Mouse (Mus musculus) v-Abl transformed pro-B cells (cell line): ENCODE results near the gene Noxred1.
"Not testable (repeated sequence)": the region's sequence is repeated elsewhere in the genome, so short reads cannot be mapped to it uniquely, and the experiment has no call there.

ENCODE experiments used
- in situ Hi-C, 2 experiments: fragments of 400-800 bp; cut with MboI; formaldehyde crosslinking; loops; one replicate each; pipeline ENCODE4 v1.15.1; 2025; ENCODE audit not compliant: unreplicated experiment in 2 of 2

Gene Noxred1

GRCm38 (mm10) chr12:87236882-87237483 lies 1.5 kb downstream of the Noxred1 start:
- in situ Hi-C loops, result no loop called here

GRCm38 (mm10) chr12:87230379-87230895 lies 8.1 kb downstream of the Noxred1 start:
- in situ Hi-C loops, result no loop called here

- in situ Hi-C loops, result no loop called here
Observed at GRCm38 (mm10) chr12:87229633-87230032, 8.9 kb downstream of the Noxred1 start.

GRCm38 (mm10) chr12:87226801-87227200 lies 11.7 kb downstream of the Noxred1 start:
- in situ Hi-C loops, result no loop called here

- in situ Hi-C loops, result no loop called here
Observed at GRCm38 (mm10) chr12:87224950-87225349, 13.6 kb downstream of the Noxred1 start.

GRCm38 (mm10) chr12:87219362-87219761 lies 19.2 kb downstream of the Noxred1 start:
- in situ Hi-C loops, result no loop called here

GRCm38 (mm10) chr12:87217596-87217995 lies 20.9 kb downstream of the Noxred1 start:
- in situ Hi-C loops, result no loop called here

- in situ Hi-C loops, result no loop called here
Observed at GRCm38 (mm10) chr12:87216053-87216452, 22.5 kb downstream of the Noxred1 start.

GRCm38 (mm10) chr12:87212844-87213606 lies 25.5 kb downstream of the Noxred1 start:
- in situ Hi-C loops, result no loop called here

- in situ Hi-C loops, result not testable (repeated sequence)
Observed at GRCm38 (mm10) chr12:87205789-87206188, 32.7 kb downstream of the Noxred1 start.

GRCm38 (mm10) chr12:87201694-87202093 lies 36.8 kb downstream of the Noxred1 start:
- in situ Hi-C loops, result no loop called here

GRCm38 (mm10) chr12:87199973-87200586 lies 38.5 kb downstream of the Noxred1 start, which contains the start of gene Tmed8:
Tmed8 (minus strand) TSS chr12:87200454.
- in situ Hi-C loops, result no loop called here

- in situ Hi-C loops, result no loop called here
Observed at GRCm38 (mm10) chr12:87199206-87199972, 39.1 kb downstream of the Noxred1 start, which contains the start of gene Samd15. Samd15 (plus strand) TSS chr12:87199723.

GRCm38 (mm10) chr12:87198792-87199191 lies 39.7 kb downstream of the Noxred1 start:
- in situ Hi-C loops, result no loop called here

- in situ Hi-C loops, result no loop called here
Observed at GRCm38 (mm10) chr12:87196310-87196709, 42.2 kb downstream of the Noxred1 start.

- in situ Hi-C loops, result no loop called here
Observed at GRCm38 (mm10) chr12:87195069-87195468, 43.5 kb downstream of the Noxred1 start.

- in situ Hi-C loops, result no loop called here
Observed at GRCm38 (mm10) chr12:87193008-87193407, 45.5 kb downstream of the Noxred1 start.

- in situ Hi-C loops, result no loop called here
Observed at GRCm38 (mm10) chr12:87177631-87178030, 60.9 kb downstream of the Noxred1 start.

GRCm38 (mm10) chr12:87175194-87175946 lies 63.2 kb downstream of the Noxred1 start:
- in situ Hi-C loops, result no loop called here
